Comparison of ENCODE assay signal across 19 mouse cellular contexts in genomic region chr2:3157030-3157429, GRCm38 (mm10). TPM values are rescaled to one million over a fixed set of nuclear protein-coding genes. Genes with fewer than 3 reads are reported as not detected.
DNase-seq lines count a peak whose midpoint lies in the region; TF ChIP-seq lines count a peak whose summit lies in the region.
"Had no signal": no experiment of that assay in that cellular context is flagged by ENCODE, and none has a peak within 500 bp of the region (broad histone marks: within the 10 kb centered on the region; RNA-seq: fewer than 3 reads in every experiment).

No protein-coding gene starts in this region.

- H3K27me3 ChIP-seq in kidney, adult 2 months (replicated peaks; ENCODE audit: control insufficient read depth, insufficient read depth, low read length): no peaks in the 10 kb centered on the region
- H3K27me3 ChIP-seq: CH12.LX; forebrain, embryonic 13.5 days; hindbrain, embryonic 15.5 days; Patski had no signal

- no peak for TF ChIP-seq CTCF in kidney, adult 2 months (conservative IDR thresholded peaks at IDR 0.05; ENCODE audit: insufficient read depth, insufficient read length, low read depth, low read length)
- TF ChIP-seq CTCF in olfactory bulb, adult 2 months (IDR thresholded peaks at IDR 0.05; ENCODE audit: insufficient read depth, low read depth, low read length): no peak

- DNase-seq in cerebellum, postnatal 36 days: peak; percentile 16 to 19
- no peak for DNase-seq in cerebellum, postnatal 10 days
- DNase-seq in kidney, adult 2 months: no peak
- DNase-seq in kidney, postnatal 14 days: no peak
- peak; percentile 43 for DNase-seq in right cerebral cortex, adult 18-20 months
- DNase-seq in right cerebral cortex, postnatal 4 days: no peak
- no peak for DNase-seq in spleen, postnatal 14 days (ENCODE audit: low spot score in 2 of 2)
- DNase-seq: cerebellum, postnatal 14 days; forebrain, postnatal 0 days; gastrocnemius, postnatal 36 days; heart, adult 11 months; heart, postnatal 36 days had no signal

- no peaks in the 10 kb centered on the region for H3K36me3 ChIP-seq in kidney, adult 2 months (ENCODE audit: control insufficient read depth, insufficient read depth, low read length)
- H3K36me3 ChIP-seq: embryonic facial prominence, embryonic 10.5 days; hindbrain, embryonic 15.5 days had no signal

- H3K27ac ChIP-seq in kidney, adult 2 months (ENCODE audit: insufficient read depth, low read depth, low read length): 0 out of 2 replicates have a peak overlapping the region, but pooled peaks have one; percentile 35
- peak overlapping the region; percentile 43; the same call in 1 of the 2 replicates for H3K27ac ChIP-seq in olfactory bulb, adult 2 months (ENCODE audit: insufficient read depth, low read depth, low read length)
- H3K27ac ChIP-seq: embryonic facial prominence, embryonic 10.5 days; forebrain, embryonic 13.5 days; hindbrain, embryonic 15.5 days had no signal

- WGBS in kidney, adult 2 months: 63% methylated on average over 3 of the region's 3 CpGs
- 84% methylated on average over 3 of the region's 3 CpGs for WGBS in olfactory bulb, adult 2 months

- no peak for TF ChIP-seq POLR2A in kidney, adult 2 months (IDR thresholded peaks at IDR 0.05; ENCODE audit: low read depth, low read length)
- TF ChIP-seq POLR2A in olfactory bulb, adult 2 months (IDR thresholded peaks at IDR 0.05; ENCODE audit: insufficient read depth, low read depth, low read length): no peak

- H3K4me3 ChIP-seq in kidney, adult 2 months (ENCODE audit: insufficient read depth, low read depth, low read length): no peak overlapping the region
- no peak overlapping the region for H3K4me3 ChIP-seq in olfactory bulb, adult 2 months (ENCODE audit: insufficient read depth, low read depth, low read length)
- H3K4me3 ChIP-seq: embryonic facial prominence, embryonic 10.5 days; forebrain, embryonic 13.5 days; hindbrain, embryonic 15.5 days had no signal

- H3K4me1 ChIP-seq in kidney, adult 2 months (ENCODE audit: control insufficient read depth, insufficient read depth, low read length): peaks cover 32% of the 10 kb centered on the region
- H3K4me1 ChIP-seq in olfactory bulb, adult 2 months (ENCODE audit: control insufficient read depth, insufficient read depth, low read length): peaks cover 23% of the 10 kb centered on the region

RNA-seq across cellular contexts. Expression of gene Fam171a1, which starts 43.0 kb away (rescaled TPM):
- polyA plus RNA-seq in kidney, adult 2 months (2012; rRNA removed): 21.7 and 23.7 TPM in 2 replicates
- not detected in 2 replicates for polyA plus RNA-seq in olfactory bulb, adult 2 months (2012; ENCODE audit: insufficient read depth, insufficient read length, low replicate concordance, missing spikeins)
- polyA plus RNA-seq: activated CD4-positive, CD25-positive, alpha-beta regulatory T cell, adult 4 months had no signal

Comparison
In these comparisons a context has a peak if more than half of its experiments do, and no peak if none do; other contexts are left out.
1. DNase-seq: peak in cerebellum, postnatal 36 days (2 of 2) and right cerebral cortex, adult 18-20 months (single experiment); none in cerebellum, postnatal 10 days (0 of 2), kidney, adult 2 months (single experiment), kidney, postnatal 14 days (single experiment), right cerebral cortex, postnatal 4 days (single experiment) and spleen, postnatal 14 days (0 of 2).